Mouse (Mus musculus): ENCODE results near the gene Adrb1. TPM values are rescaled to one million over a fixed set of nuclear protein-coding genes. Genes with fewer than 3 reads are reported as not detected.
A peak's percentile ranks its signal among the peaks of the same experiment; 100 is the strongest.

Adrb1 gene
- 0.32 and 0.59 TPM in 2 replicates for polyA plus RNA-seq (2015; fragmentation: Nextera tagmentation; extraction: Ambion mirVana)

GRCm38 (mm10) chr19:56721387-56722211, at the start of gene Adrb1:
TSS of gene Adrb1 (plus strand) at chr19:56722199.
- ATAC-seq = peak; percentile 34; the same call in 1 of the 2 replicates
- H3K27ac ChIP-seq = no peak within 1 kb of the TSS
- H3K4me1 ChIP-seq (replicated peaks) = peaks cover 37% of the 10 kb centered on the region

GRCm38 (mm10) chr19:56675690-56676089, 46.3 kb upstream of the Adrb1 start:
- Histone ChIP-seq H3K4me2 (replicated peaks) (no peak overlapping the region), H3K4me1 (replicated peaks) (no peaks in the 10 kb centered on the region), H3K9me3 (no peaks in the 10 kb centered on the region), H3K36me3 (no peaks in the 10 kb centered on the region), H3K9ac (replicated peaks) (no peak overlapping the region), H3K27me3 (0 out of 2 replicates have a peak, but pooled peaks cover 2% of the 10 kb centered on the region), H3K27ac (no peak overlapping the region), H3K4me3 (replicated peaks) (no peak overlapping the region)
- WGBS = 88% methylated on average over 5 of the region's 5 CpGs
- ATAC-seq = no peak

More at GRCm38 (mm10) chr19:56721387-56722211, at the start of gene Adrb1:
- 1% methylated on average over 55 of the region's 63 CpGs for WGBS
- peak within 1 kb of the TSS; percentile 68 for H3K9ac ChIP-seq (replicated peaks)
- H3K4me2 ChIP-seq (replicated peaks) = peak within 1 kb of the TSS; percentile 93
- H3K9me3 ChIP-seq = no peaks in the 10 kb centered on the region
- H3K27me3 ChIP-seq = peaks cover 84% of the 10 kb centered on the region
- peak within 1 kb of the TSS; percentile 55 for H3K4me3 ChIP-seq (replicated peaks)
- H3K36me3 ChIP-seq = no peaks in the 10 kb centered on the region

GRCm38 (mm10) chr19:56676506-56676905, 45.5 kb upstream of the Adrb1 start:
- H3K4me3 ChIP-seq (replicated peaks) = no peak overlapping the region
- 89% methylated on average over 4 of the region's 4 CpGs for WGBS

DNA sequence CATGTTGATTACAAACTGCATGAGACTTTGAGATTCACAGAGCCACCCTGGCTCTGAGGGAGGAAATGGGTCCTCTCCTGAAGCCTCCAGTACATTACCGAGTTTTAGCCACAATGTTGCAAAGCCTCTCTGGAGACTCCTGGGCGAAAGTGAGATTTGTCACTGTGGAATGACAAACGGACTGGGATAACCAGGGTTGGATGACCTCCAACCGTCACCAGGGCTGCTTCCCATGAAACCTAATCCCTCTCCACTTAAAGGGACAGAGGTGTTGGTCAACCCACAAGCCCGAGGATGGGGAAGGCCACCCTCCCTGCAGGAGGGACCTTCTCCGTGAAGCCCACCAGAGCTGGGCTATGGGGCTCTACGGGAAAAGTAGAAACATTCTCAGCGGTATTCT, 44.4 kb upstream of the Adrb1 start:
- H3K27me3 ChIP-seq = 0 out of 2 replicates have a peak, but pooled peaks cover 2% of the 10 kb centered on the region
- no peak overlapping the region for H3K4me3 ChIP-seq (replicated peaks)
- H3K27ac ChIP-seq = no peak overlapping the region
- WGBS = 64% methylated on average over 8 of the region's 8 CpGs
- H3K36me3 ChIP-seq = no peaks in the 10 kb centered on the region
- H3K9me3 ChIP-seq = no peaks in the 10 kb centered on the region
- no peak for ATAC-seq
- no peaks in the 10 kb centered on the region for H3K4me1 ChIP-seq (replicated peaks)
- H3K9ac ChIP-seq (replicated peaks) = no peak overlapping the region
- H3K4me2 ChIP-seq (replicated peaks) = no peak overlapping the region

More at GRCm38 (mm10) chr19:56676506-56676905, 45.5 kb upstream of the Adrb1 start:
- no peak for ATAC-seq
- Histone ChIP-seq H3K27ac (no peak overlapping the region), H3K36me3 (no peaks in the 10 kb centered on the region), H3K9me3 (no peaks in the 10 kb centered on the region), H3K4me1 (replicated peaks) (no peaks in the 10 kb centered on the region), H3K4me2 (replicated peaks) (no peak overlapping the region), H3K9ac (replicated peaks) (no peak overlapping the region), H3K27me3 (0 out of 2 replicates have a peak, but pooled peaks cover 2% of the 10 kb centered on the region)

- no peak overlapping the region for H3K27ac ChIP-seq
- no peak for ATAC-seq
- 90% methylated on average over 9 of the region's 9 CpGs for WGBS
- no peaks in the 10 kb centered on the region for H3K9me3 ChIP-seq
- no peak overlapping the region for H3K4me2 ChIP-seq (replicated peaks)
- 0 out of 2 replicates have a peak, but pooled peaks cover 2% of the 10 kb centered on the region for H3K27me3 ChIP-seq
- H3K9ac ChIP-seq (replicated peaks) = no peak overlapping the region
- no peaks in the 10 kb centered on the region for H3K36me3 ChIP-seq
- no peaks in the 10 kb centered on the region for H3K4me1 ChIP-seq (replicated peaks)
- H3K4me3 ChIP-seq (replicated peaks) = no peak overlapping the region
These were observed 43.5 kb upstream of the Adrb1 start for GRCm38 (mm10) chr19:56678516-56678915.

GRCm38 (mm10) chr19:56679213-56679965, 42.6 kb upstream of the Adrb1 start:
- Histone ChIP-seq H3K27me3 (0 out of 2 replicates have a peak, but pooled peaks cover 2% of the 10 kb centered on the region), H3K4me1 (replicated peaks) (no peaks in the 10 kb centered on the region), H3K36me3 (no peaks in the 10 kb centered on the region), H3K9me3 (no peaks in the 10 kb centered on the region), H3K4me2 (replicated peaks) (no peak overlapping the region), H3K4me3 (replicated peaks) (no peak overlapping the region), H3K27ac (no peak overlapping the region), H3K9ac (replicated peaks) (no peak overlapping the region)
- ATAC-seq = no peak
- WGBS = 88% methylated on average over 18 of the region's 18 CpGs

DNA sequence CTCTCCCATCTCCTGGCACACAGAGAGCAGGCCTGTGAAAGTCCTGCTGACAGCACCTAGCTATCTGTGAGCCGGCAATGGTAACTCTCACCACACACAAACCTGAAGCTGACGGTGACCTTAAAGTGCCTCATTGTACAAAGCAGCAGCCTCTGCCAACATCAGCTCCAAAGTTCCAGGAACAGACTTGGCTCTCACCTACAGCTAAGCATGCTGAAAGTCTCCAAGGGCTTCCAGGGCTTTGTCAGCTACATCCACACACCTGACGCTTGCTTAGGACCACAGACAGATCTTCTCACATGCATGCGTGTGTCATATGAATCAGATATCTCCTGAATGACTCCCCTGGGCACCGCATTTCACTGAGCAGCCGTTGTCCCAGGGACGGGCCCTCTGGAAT, 42.0 kb upstream of the Adrb1 start:
- Histone ChIP-seq H3K4me2 (replicated peaks) (no peak overlapping the region), H3K9ac (replicated peaks) (no peak overlapping the region), H3K27me3 (0 out of 2 replicates have a peak, but pooled peaks cover 2% of the 10 kb centered on the region), H3K4me3 (replicated peaks) (no peak overlapping the region), H3K36me3 (no peaks in the 10 kb centered on the region), H3K9me3 (no peaks in the 10 kb centered on the region), H3K27ac (no peak overlapping the region), H3K4me1 (replicated peaks) (no peaks in the 10 kb centered on the region)
- 94% methylated on average over 7 of the region's 7 CpGs for WGBS
- ATAC-seq = no peak

DNA sequence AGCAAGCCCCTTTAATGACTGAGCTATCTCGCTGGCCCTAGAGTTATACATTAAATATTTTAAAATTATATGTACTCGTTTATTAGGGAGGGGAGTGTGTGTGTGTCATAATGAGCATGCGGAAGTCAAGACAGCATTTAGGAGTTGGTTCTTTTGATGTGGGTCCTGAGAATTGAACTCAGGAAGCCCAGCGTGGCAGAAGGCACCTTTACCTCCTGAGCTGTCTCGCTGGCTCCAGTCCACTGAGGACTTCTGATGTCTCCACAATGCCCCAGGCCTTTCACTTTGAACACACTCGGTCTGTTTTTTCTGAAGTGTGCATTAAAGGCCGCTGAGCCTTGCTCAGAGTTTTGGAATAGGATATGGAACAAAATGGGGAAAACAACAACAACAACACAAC, 39.7 kb upstream of the Adrb1 start:
- Histone ChIP-seq H3K4me2 (replicated peaks) (no peak overlapping the region), H3K4me1 (replicated peaks) (peaks cover 4% of the 10 kb centered on the region; the same call in 1 of the 2 replicates), H3K9ac (replicated peaks) (no peak overlapping the region), H3K4me3 (replicated peaks) (no peak overlapping the region), H3K27ac (no peak overlapping the region), H3K27me3 (0 out of 2 replicates have a peak, but pooled peaks cover 2% of the 10 kb centered on the region), H3K9me3 (no peaks in the 10 kb centered on the region), H3K36me3 (no peaks in the 10 kb centered on the region)
- WGBS = 87% methylated on average over 7 of the region's 7 CpGs
- no peak for ATAC-seq

GRCm38 (mm10) chr19:56682843-56683242, 39.2 kb upstream of the Adrb1 start:
- H3K9me3 ChIP-seq = no peaks in the 10 kb centered on the region
- ATAC-seq = no peak
- no peak overlapping the region for H3K9ac ChIP-seq (replicated peaks)
- peaks cover 8% of the 10 kb centered on the region; the same call in 1 of the 2 replicates for H3K4me1 ChIP-seq (replicated peaks)
- no peak overlapping the region for H3K4me3 ChIP-seq (replicated peaks)
- H3K27me3 ChIP-seq = 0 out of 2 replicates have a peak, but pooled peaks cover 2% of the 10 kb centered on the region
- WGBS = 86% methylated on average over 7 of the region's 7 CpGs
- no peaks in the 10 kb centered on the region for H3K36me3 ChIP-seq
- no peak overlapping the region for H3K4me2 ChIP-seq (replicated peaks)
- no peak overlapping the region for H3K27ac ChIP-seq

GRCm38 (mm10) chr19:56685515-56685914, 36.5 kb upstream of the Adrb1 start:
- Histone ChIP-seq H3K9me3 (no peaks in the 10 kb centered on the region), H3K4me2 (replicated peaks) (no peak overlapping the region), H3K27me3 (no peaks in the 10 kb centered on the region), H3K36me3 (no peaks in the 10 kb centered on the region), H3K9ac (replicated peaks) (no peak overlapping the region), H3K4me1 (replicated peaks) (peaks cover 8% of the 10 kb centered on the region; the same call in 1 of the 2 replicates), H3K4me3 (replicated peaks) (no peak overlapping the region), H3K27ac (no peak overlapping the region)
- ATAC-seq = no peak
- WGBS = 78% methylated on average over 7 of the region's 7 CpGs

DNA sequence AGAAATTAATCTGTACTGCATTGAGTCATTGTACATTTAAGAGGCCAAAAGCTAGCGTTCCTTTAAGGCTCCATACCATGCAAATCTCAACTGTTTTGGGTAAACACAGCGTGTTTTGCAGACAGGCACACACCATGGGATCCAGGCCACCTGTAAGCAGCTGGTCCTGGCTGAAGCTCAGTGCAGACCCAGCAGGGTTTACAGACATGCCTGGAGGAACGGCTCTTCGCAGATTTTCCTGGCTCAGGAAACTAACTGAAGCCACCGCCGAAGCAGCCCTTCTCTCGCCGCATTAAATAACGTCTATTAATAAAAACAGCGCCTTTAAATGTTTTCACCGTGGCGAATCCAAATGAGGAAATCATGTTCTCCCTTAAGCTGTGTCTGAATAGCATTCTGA, 35.8 kb upstream of the Adrb1 start:
- H3K9ac ChIP-seq (replicated peaks) = no peak overlapping the region
- H3K4me1 ChIP-seq (replicated peaks) = peaks cover 8% of the 10 kb centered on the region; the same call in 1 of the 2 replicates
- H3K27ac ChIP-seq = no peak overlapping the region
- H3K27me3 ChIP-seq = no peaks in the 10 kb centered on the region
- WGBS = 75% methylated on average over 12 of the region's 12 CpGs
- no peak overlapping the region for H3K4me3 ChIP-seq (replicated peaks)
- no peak for ATAC-seq
- no peak overlapping the region for H3K4me2 ChIP-seq (replicated peaks)
- H3K9me3 ChIP-seq = no peaks in the 10 kb centered on the region
- no peaks in the 10 kb centered on the region for H3K36me3 ChIP-seq
